Mouse (Mus musculus): ENCODE measurements around the gene Aqp5. TPM values are rescaled to one million over a fixed set of nuclear protein-coding genes. Genes with fewer than 3 reads are reported as not detected.

Aqp5 gene
- polyA plus RNA-seq, 1 experiment from 2014 or later, result not detected

- H3K36me3 ChIP-seq, result peaks cover 94% of the 10 kb centered on the region
- no peak for ATAC-seq (ENCODE audit: insufficient number of reproducible peaks, insufficient read depth, low FRiP score, low TSS enrichment, low read depth)
- no peaks in the 10 kb centered on the region for H3K9me3 ChIP-seq
- no peaks in the 10 kb centered on the region for H3K4me1 ChIP-seq (replicated peaks)
- no peak overlapping the region for H3K9ac ChIP-seq (replicated peaks)
- no peak overlapping the region for H3K4me2 ChIP-seq
- H3K27me3 ChIP-seq, result no peaks in the 10 kb centered on the region
- no peak overlapping the region for H3K4me3 ChIP-seq (replicated peaks)
- 75% methylated on average over 12 of the region's 12 CpGs for WGBS
- H3K27ac ChIP-seq, result no peak overlapping the region
Observed at GRCm38 (mm10) chr15:99637405-99638123, 47.0 kb downstream of the Aqp5 start.

GRCm38 (mm10) chr15:99638124-99638485 is 47.5 kb downstream of the Aqp5 start:
- H3K27ac ChIP-seq, result no peak overlapping the region
- H3K4me3 ChIP-seq (replicated peaks), result no peak overlapping the region
- H3K27me3 ChIP-seq, result no peaks in the 10 kb centered on the region
- H3K9ac ChIP-seq (replicated peaks), result no peak overlapping the region
- no peaks in the 10 kb centered on the region for H3K4me1 ChIP-seq (replicated peaks)
- WGBS, result 93% methylated on average over 5 of the region's 5 CpGs
- ATAC-seq (ENCODE audit: insufficient number of reproducible peaks, insufficient read depth, low FRiP score, low TSS enrichment, low read depth), result no peak
- peaks cover 90% of the 10 kb centered on the region for H3K36me3 ChIP-seq
- H3K4me2 ChIP-seq, result no peak overlapping the region
- no peaks in the 10 kb centered on the region for H3K9me3 ChIP-seq

- no peak for ATAC-seq (ENCODE audit: insufficient number of reproducible peaks, insufficient read depth, low FRiP score, low TSS enrichment, low read depth)
- peaks cover 19% of the 10 kb centered on the region for H3K4me1 ChIP-seq (replicated peaks)
- no peaks in the 10 kb centered on the region for H3K9me3 ChIP-seq
- H3K27ac ChIP-seq, result no peak overlapping the region
- 69% methylated on average over 6 of the region's 6 CpGs for WGBS
- H3K4me2 ChIP-seq, result no peak overlapping the region
- H3K27me3 ChIP-seq, result no peaks in the 10 kb centered on the region
- no peak overlapping the region for H3K4me3 ChIP-seq (replicated peaks)
- peaks cover 49% of the 10 kb centered on the region for H3K36me3 ChIP-seq
- no peak overlapping the region for H3K9ac ChIP-seq (replicated peaks)
Observed at GRCm38 (mm10) chr15:99642622-99643021, 52.0 kb downstream of the Aqp5 start.

GRCm38 (mm10) chr15:99643832-99644231 is 53.2 kb downstream of the Aqp5 start:
- no peak overlapping the region for H3K27ac ChIP-seq
- H3K27me3 ChIP-seq, result no peaks in the 10 kb centered on the region
- WGBS, result 87% methylated on average over 10 of the region's 10 CpGs
- H3K9ac ChIP-seq (replicated peaks), result no peak overlapping the region
- peaks cover 37% of the 10 kb centered on the region for H3K36me3 ChIP-seq
- no peaks in the 10 kb centered on the region for H3K9me3 ChIP-seq
- H3K4me2 ChIP-seq, result no peak overlapping the region
- no peak for ATAC-seq (ENCODE audit: insufficient number of reproducible peaks, insufficient read depth, low FRiP score, low TSS enrichment, low read depth)
- H3K4me1 ChIP-seq (replicated peaks), result peaks cover 30% of the 10 kb centered on the region
- H3K4me3 ChIP-seq (replicated peaks), result no peak overlapping the region

Other genes starting within 250 kb of the Aqp5 start
- gene Fmnl3, start 220.3 kb upstream of the Aqp5 start, polyA plus RNA-seq (2016; fragmentation: Nextera tagmentation; extraction: Ambion mirVana), result 33.6 and 40.6 TPM in 2 replicates
- 240 and 252 TPM in 2 replicates for gene Tmbim6, start 197.9 kb upstream of the Aqp5 start, polyA plus RNA-seq (2016; fragmentation: Nextera tagmentation; extraction: Ambion mirVana)
- gene Nckap5l, start 133.0 kb upstream of the Aqp5 start, polyA plus RNA-seq (2016; fragmentation: Nextera tagmentation; extraction: Ambion mirVana), result 13.6 and 14.6 TPM in 2 replicates
- 18.6 and 20.2 TPM in 2 replicates for gene Bcdin3d, start 116.1 kb upstream of the Aqp5 start, polyA plus RNA-seq (2016; fragmentation: Nextera tagmentation; extraction: Ambion mirVana)
- 0.20 and 0.24 TPM in 2 replicates for gene Faim2, start 62.6 kb upstream of the Aqp5 start, polyA plus RNA-seq (2016; fragmentation: Nextera tagmentation; extraction: Ambion mirVana)
- gene Aqp2, start 11.7 kb upstream of the Aqp5 start, polyA plus RNA-seq (2016; fragmentation: Nextera tagmentation; extraction: Ambion mirVana), result not detected in 2 replicates
- not detected in 2 replicates for gene Aqp6, start 10.6 kb downstream of the Aqp5 start, polyA plus RNA-seq (2016; fragmentation: Nextera tagmentation; extraction: Ambion mirVana)
- 139 and 143 TPM in 2 replicates for gene Racgap1, start 60.9 kb downstream of the Aqp5 start, polyA plus RNA-seq (2016; fragmentation: Nextera tagmentation; extraction: Ambion mirVana)
- gene Asic1, start 79.6 kb downstream of the Aqp5 start, polyA plus RNA-seq (2016; fragmentation: Nextera tagmentation; extraction: Ambion mirVana), result 1.6 TPM in 2 replicates
- 71.3 and 74.9 TPM in 2 replicates for gene Smarcd1, start 111.3 kb downstream of the Aqp5 start, polyA plus RNA-seq (2016; fragmentation: Nextera tagmentation; extraction: Ambion mirVana)
- not detected in 2 replicates for gene Gm17349, start 114.7 kb downstream of the Aqp5 start, polyA plus RNA-seq (2016; fragmentation: Nextera tagmentation; extraction: Ambion mirVana)
- 0.51 and 0.58 TPM in 2 replicates for gene Gpd1, start 126.7 kb downstream of the Aqp5 start, polyA plus RNA-seq (2016; fragmentation: Nextera tagmentation; extraction: Ambion mirVana)
- 145 and 146 TPM in 2 replicates for gene Cox14, start 134.8 kb downstream of the Aqp5 start, polyA plus RNA-seq (2016; fragmentation: Nextera tagmentation; extraction: Ambion mirVana)
- 73.3 and 78.0 TPM in 2 replicates for gene Cers5, start 182.1 kb downstream of the Aqp5 start, polyA plus RNA-seq (2016; fragmentation: Nextera tagmentation; extraction: Ambion mirVana)

Measured in limb, embryonic 12.5 days (tissue).